Mouse (Mus musculus): ENCODE measurements around the gene 3830406C13Rik.
"Not testable (repeated sequence)": the region's sequence is repeated elsewhere in the genome, so short reads cannot be mapped to it uniquely, and the experiment has no call there.

The 3830406C13Rik gene

GRCm38 (mm10) chr14:12284141-12284912, at the start of gene 3830406C13Rik:
3830406C13Rik (plus strand) TSS chr14:12284173.
- DNase-seq (ENCODE audit: low spot score): peak; percentile 91

- DNase-seq (ENCODE audit: low spot score): no peak
Observed at GRCm38 (mm10) chr14:12243726-12244125, 40.2 kb upstream of the 3830406C13Rik start.

- no peak for DNase-seq (ENCODE audit: low spot score)
Observed at GRCm38 (mm10) chr14:12276031-12276430, 7.9 kb upstream of the 3830406C13Rik start.

GRCm38 (mm10) chr14:12283641-12284040, 332 bp upstream of the 3830406C13Rik start, which contains the start of gene Gm49355:
Gm49355 (plus strand) TSS chr14:12283976.
- DNase-seq (ENCODE audit: low spot score): no peak

GRCm38 (mm10) chr14:12289747-12290146, 5.8 kb downstream of the 3830406C13Rik start:
- DNase-seq (ENCODE audit: low spot score): not testable (repeated sequence)

GRCm38 (mm10) chr14:12296391-12296790, 12.4 kb downstream of the 3830406C13Rik start:
- DNase-seq (ENCODE audit: low spot score): no peak

- no peak for DNase-seq (ENCODE audit: low spot score)
Observed at GRCm38 (mm10) chr14:12299171-12299570, 15.2 kb downstream of the 3830406C13Rik start.

- DNase-seq (ENCODE audit: low spot score): no peak
Observed at GRCm38 (mm10) chr14:12299654-12300053, 15.7 kb downstream of the 3830406C13Rik start.

- no peak for DNase-seq (ENCODE audit: low spot score)
Observed at GRCm38 (mm10) chr14:12300275-12300674, 16.3 kb downstream of the 3830406C13Rik start.

- no peak for DNase-seq (ENCODE audit: low spot score)
Observed at GRCm38 (mm10) chr14:12300677-12301076, 16.7 kb downstream of the 3830406C13Rik start.

- DNase-seq (ENCODE audit: low spot score): no peak
Observed at GRCm38 (mm10) chr14:12303106-12303505, 19.1 kb downstream of the 3830406C13Rik start.

GRCm38 (mm10) chr14:12333622-12334021, 49.6 kb downstream of the 3830406C13Rik start:
- DNase-seq (ENCODE audit: low spot score): no peak

GRCm38 (mm10) chr14:12334925-12335324, 51.0 kb downstream of the 3830406C13Rik start:
- DNase-seq (ENCODE audit: low spot score): no peak

GRCm38 (mm10) chr14:12337421-12337997, 53.5 kb downstream of the 3830406C13Rik start:
- DNase-seq (ENCODE audit: low spot score): no peak

GRCm38 (mm10) chr14:12337998-12338809, 54.2 kb downstream of the 3830406C13Rik start:
- DNase-seq (ENCODE audit: low spot score): no peak

- no peak for DNase-seq (ENCODE audit: low spot score)
Observed at GRCm38 (mm10) chr14:12338811-12339565, 55.0 kb downstream of the 3830406C13Rik start.

GRCm38 (mm10) chr14:12340238-12341074, 56.5 kb downstream of the 3830406C13Rik start:
- no peak for DNase-seq (ENCODE audit: low spot score)

GRCm38 (mm10) chr14:12341075-12341788, 57.3 kb downstream of the 3830406C13Rik start:
- no peak for DNase-seq (ENCODE audit: low spot score)

- no peak for DNase-seq (ENCODE audit: low spot score)
Observed at GRCm38 (mm10) chr14:12341789-12342457, 58.0 kb downstream of the 3830406C13Rik start.
